Mouse (Mus musculus) midbrain, embryonic 13.5 days (tissue): ENCODE measurements around the gene Tacc2. TPM values are rescaled to one million over a fixed set of nuclear protein-coding genes. Genes with fewer than 3 reads are reported as not detected.

ENCODE experiments used
- ATAC-seq: fragments of 200-750 bp; cut with Nextera tagmentation; 2 replicates; pipeline ENCODE4 v1.8.0; 2017; ENCODE audit warnings: mild to moderate bottlenecking, moderate TSS enrichment, moderate library complexity
- H3K27ac ChIP-seq: fragments of 300-500 bp; sonication (generic); 2 replicates; pipeline ENCODE4 v1.5.1; 2015; ENCODE audit warnings: inconsistent platforms, mild to moderate bottlenecking, moderate library complexity
- H3K27me3 ChIP-seq: fragments of 300-500 bp; sonication (generic); 2 replicates; pipeline ENCODE4 v1.6.1; 2015; ENCODE audit warnings: mild to moderate bottlenecking, inconsistent platforms
- H3K36me3 ChIP-seq: fragments of 300-500 bp; sonication (generic); 2 replicates; pipeline ENCODE4 v1.6.1; 2015; ENCODE audit warnings: mild to moderate bottlenecking, inconsistent platforms
- H3K4me1 ChIP-seq: fragments of 300-500 bp; sonication (generic); replicated peaks from 2 replicates; pipeline ENCODE4 v1.6.1; 2015; ENCODE audit warnings: inconsistent platforms
- H3K4me2 ChIP-seq: fragments of 300-500 bp; sonication (generic); replicated peaks from 2 replicates; pipeline ENCODE4 v1.6.1; 2015; ENCODE audit warnings: moderate library complexity, mild to moderate bottlenecking, inconsistent platforms
- H3K4me3 ChIP-seq: fragments of 300-500 bp; sonication (generic); replicated peaks from 2 replicates; pipeline ENCODE4 v1.5.1; 2015; ENCODE audit warnings: mild to moderate bottlenecking, inconsistent platforms
- H3K9ac ChIP-seq: fragments of 300-500 bp; sonication (generic); replicated peaks from 2 replicates; pipeline ENCODE4 v1.6.1; 2015; ENCODE audit warnings: mild to moderate bottlenecking, inconsistent platforms
- H3K9me3 ChIP-seq: fragments of 300-500 bp; sonication (generic); 2 replicates; pipeline ENCODE4 v1.6.1; 2016; ENCODE audit warnings: mild to moderate bottlenecking, inconsistent platforms
- WGBS: fragments of 180-500 bp; shearing (Covaris S2); methylation state at CpG from one replicate; pipeline ENCODE4 v1.1.7; 2015; 5-methylcytosine and 5-hydroxymethylcytosine counted together
- polyA plus RNA-seq: library from polyadenylated mRNA; unstranded; fragments of >200 nt; fragmentation: Nextera tagmentation; extraction: Ambion mirVana; gene quantifications from 2 replicates; pipeline ENCODE4 v1.2.1, GENCODE M21; 2015

Gene Tacc2
- polyA plus RNA-seq, 1 experiment from 2014 or later, result 70.8 TPM

DNA sequence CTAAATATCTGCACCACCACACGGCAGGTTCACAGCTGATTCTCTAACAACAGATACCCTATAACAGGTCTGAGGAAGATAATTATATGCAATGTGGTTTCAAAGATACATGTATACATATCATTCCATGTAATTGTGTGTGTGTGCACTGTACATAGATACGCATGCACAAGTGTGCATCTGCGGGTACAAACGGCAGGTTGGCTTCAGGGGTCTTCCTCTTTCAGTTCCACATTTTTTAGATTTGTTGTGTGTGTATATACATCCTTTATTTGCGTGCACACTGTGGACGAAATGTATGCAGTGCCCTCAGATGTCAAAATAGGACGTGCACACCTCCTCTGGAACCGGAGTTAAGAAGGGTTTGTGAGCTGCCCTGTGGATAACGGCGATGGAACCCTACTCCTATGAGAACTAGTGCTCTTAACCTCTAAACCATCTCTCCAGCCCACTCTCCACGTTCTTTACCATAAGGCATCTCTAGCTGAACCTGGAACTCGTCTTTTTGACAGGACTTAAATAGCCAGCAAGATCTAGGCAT, 29.5 kb upstream of the Tacc2 start:
- ATAC-seq, result peak; percentile 7
- peaks cover 23% of the 10 kb centered on the region for H3K4me1 ChIP-seq
- peak overlapping the region; percentile 82; the same call in 1 of the 2 replicates for H3K4me2 ChIP-seq
- peak overlapping the region; percentile 86 for H3K4me3 ChIP-seq
- WGBS, result 85% methylated on average over 12 of the region's 12 CpGs
- peaks cover 18% of the 10 kb centered on the region for H3K36me3 ChIP-seq
- no peak overlapping the region for H3K9ac ChIP-seq
- H3K9me3 ChIP-seq, result no peaks in the 10 kb centered on the region
- H3K27me3 ChIP-seq, result no peaks in the 10 kb centered on the region
- H3K27ac ChIP-seq, result no peak overlapping the region

DNA sequence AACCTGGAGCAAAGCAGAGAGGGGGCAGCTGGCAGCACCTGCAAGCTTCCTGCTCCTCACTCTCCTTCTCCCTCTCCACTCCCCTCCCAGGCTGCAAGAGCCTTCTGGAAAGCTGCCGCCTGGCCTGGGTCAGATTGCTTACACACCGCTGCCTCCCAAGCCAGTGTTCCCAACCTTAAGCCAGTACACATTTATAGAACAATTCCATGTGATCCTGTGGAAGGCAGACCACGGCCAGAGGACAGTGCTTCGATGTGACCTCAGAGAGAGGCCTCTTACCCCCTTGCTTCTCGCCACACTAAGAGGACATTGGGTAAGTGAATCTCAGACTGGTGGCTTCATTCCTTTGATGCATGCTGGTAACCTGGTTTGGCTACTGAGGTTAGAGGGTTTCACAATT, 24.5 kb upstream of the Tacc2 start:
- Histone ChIP-seq H3K9me3 (no peaks in the 10 kb centered on the region), H3K9ac (0 out of 2 replicates have a peak overlapping the region, but pooled peaks have one; percentile 30), H3K4me3 (no peak overlapping the region), H3K27ac (no peak overlapping the region), H3K27me3 (0 out of 2 replicates have a peak, but pooled peaks cover 4% of the 10 kb centered on the region), H3K4me1 (peaks cover 9% of the 10 kb centered on the region), H3K4me2 (no peak overlapping the region), H3K36me3 (no peaks in the 10 kb centered on the region)
- 59% methylated on average over 5 of the region's 5 CpGs for WGBS
- no peak for ATAC-seq

DNA sequence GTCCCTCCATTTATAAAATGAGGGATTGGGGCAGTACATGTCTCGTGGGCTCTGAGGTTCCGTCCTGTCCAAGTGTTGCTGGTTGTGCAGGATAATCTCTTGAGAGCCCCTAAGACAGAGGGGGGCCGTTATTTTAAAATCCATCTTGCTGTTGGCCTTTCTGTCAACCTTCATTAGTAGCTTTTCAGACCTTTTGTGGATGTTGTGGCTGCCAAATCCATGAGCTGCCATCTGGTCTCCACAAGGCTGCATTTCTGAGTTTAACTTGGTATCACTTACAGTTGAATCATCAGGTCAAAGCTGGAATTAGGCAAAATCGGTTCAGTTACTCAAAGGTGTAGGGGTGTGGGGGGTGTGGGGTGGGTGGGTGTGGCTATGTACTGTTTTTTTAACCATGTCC, 23.9 kb upstream of the Tacc2 start:
- Histone ChIP-seq H3K27me3 (0 out of 2 replicates have a peak, but pooled peaks cover 4% of the 10 kb centered on the region), H3K4me1 (peaks cover 9% of the 10 kb centered on the region), H3K4me3 (no peak overlapping the region), H3K36me3 (no peaks in the 10 kb centered on the region), H3K9ac (no peak overlapping the region), H3K9me3 (no peaks in the 10 kb centered on the region), H3K4me2 (no peak overlapping the region), H3K27ac (no peak overlapping the region)
- WGBS, result 73% methylated on average over 4 of the region's 4 CpGs
- ATAC-seq, result no peak

DNA sequence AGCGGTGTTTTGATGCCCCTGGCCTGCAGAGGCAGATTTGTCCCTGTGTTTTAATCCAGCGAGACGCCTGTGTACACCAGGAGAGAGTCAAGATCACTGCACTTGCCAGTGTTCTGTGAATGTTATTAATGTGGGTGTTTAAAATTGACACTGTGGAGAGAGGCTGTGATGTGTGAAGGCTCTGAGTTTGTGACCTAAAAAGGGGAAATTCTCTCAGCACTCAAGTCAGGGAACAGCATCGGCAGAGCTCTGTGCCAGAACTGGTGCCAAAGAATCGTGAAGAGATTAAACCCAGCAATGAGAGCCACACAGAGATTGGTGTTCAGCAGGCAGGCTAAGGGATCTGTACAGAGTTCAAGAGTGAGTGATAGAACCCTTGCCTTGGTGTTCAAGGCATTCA, 21.6 kb upstream of the Tacc2 start:
- 0 out of 2 replicates have a peak, but pooled peaks cover 4% of the 10 kb centered on the region for H3K27me3 ChIP-seq
- H3K9ac ChIP-seq, result no peak overlapping the region
- no peak overlapping the region for H3K4me2 ChIP-seq
- H3K9me3 ChIP-seq, result no peaks in the 10 kb centered on the region
- H3K27ac ChIP-seq, result no peak overlapping the region
- no peaks in the 10 kb centered on the region for H3K36me3 ChIP-seq
- no peak for ATAC-seq
- peaks cover 9% of the 10 kb centered on the region for H3K4me1 ChIP-seq
- 44% methylated on average over 5 of the region's 5 CpGs for WGBS
- no peak overlapping the region for H3K4me3 ChIP-seq

DNA sequence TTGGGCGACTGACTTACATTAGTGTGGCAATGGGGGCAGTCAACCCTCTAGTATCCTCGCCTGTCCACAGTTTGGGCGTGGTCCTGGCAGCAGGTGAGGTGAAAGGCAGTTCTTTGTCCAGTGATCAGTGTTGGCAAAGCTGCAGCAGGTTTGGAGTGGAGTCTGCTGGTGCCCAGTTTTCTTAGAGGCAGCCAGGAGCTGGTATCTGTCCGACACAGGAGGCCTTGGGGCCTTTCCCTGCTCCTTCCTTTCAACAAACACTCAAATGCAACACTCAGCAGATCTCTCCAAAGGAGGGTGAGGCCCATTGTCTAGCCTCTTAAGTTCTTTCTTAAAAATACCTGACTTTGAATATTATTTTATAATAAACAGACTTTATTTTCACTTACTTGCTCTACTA, 18.6 kb upstream of the Tacc2 start:
- H3K4me1 ChIP-seq, result peaks cover 9% of the 10 kb centered on the region
- H3K9ac ChIP-seq, result no peak overlapping the region
- H3K4me3 ChIP-seq, result no peak overlapping the region
- H3K9me3 ChIP-seq, result no peaks in the 10 kb centered on the region
- 0 out of 2 replicates have a peak, but pooled peaks cover 4% of the 10 kb centered on the region for H3K27me3 ChIP-seq
- H3K27ac ChIP-seq, result no peak overlapping the region
- 80% methylated on average over 4 of the region's 4 CpGs for WGBS
- ATAC-seq, result no peak
- H3K36me3 ChIP-seq, result no peaks in the 10 kb centered on the region
- H3K4me2 ChIP-seq, result no peak overlapping the region

DNA sequence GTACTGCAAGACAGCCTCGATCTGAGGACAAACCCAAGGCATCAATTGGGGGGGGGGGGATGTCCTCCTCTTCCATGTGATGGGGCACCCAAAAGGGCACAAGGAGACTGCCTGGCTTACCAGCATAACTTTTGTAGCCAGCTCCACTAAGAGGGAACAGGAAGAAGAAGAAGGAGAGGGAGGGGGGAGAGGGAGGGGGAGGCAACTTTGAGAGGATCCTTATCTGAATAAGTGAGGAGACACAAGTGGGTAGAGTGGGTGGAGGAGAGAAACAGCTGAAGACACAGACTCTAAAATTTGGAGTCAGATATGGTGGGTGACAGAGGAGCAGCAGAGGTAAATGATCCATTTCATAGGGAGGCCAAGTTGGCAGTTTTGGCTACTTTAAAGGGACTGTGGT, 16.3 kb upstream of the Tacc2 start:
- Histone ChIP-seq H3K4me3 (no peak overlapping the region), H3K9me3 (no peaks in the 10 kb centered on the region), H3K4me1 (no peaks in the 10 kb centered on the region), H3K27ac (no peak overlapping the region), H3K4me2 (no peak overlapping the region), H3K9ac (no peak overlapping the region), H3K36me3 (no peaks in the 10 kb centered on the region), H3K27me3 (no peaks in the 10 kb centered on the region)
- no peak for ATAC-seq
- 70% methylated on average over 1 of the region's 1 CpGs for WGBS

DNA sequence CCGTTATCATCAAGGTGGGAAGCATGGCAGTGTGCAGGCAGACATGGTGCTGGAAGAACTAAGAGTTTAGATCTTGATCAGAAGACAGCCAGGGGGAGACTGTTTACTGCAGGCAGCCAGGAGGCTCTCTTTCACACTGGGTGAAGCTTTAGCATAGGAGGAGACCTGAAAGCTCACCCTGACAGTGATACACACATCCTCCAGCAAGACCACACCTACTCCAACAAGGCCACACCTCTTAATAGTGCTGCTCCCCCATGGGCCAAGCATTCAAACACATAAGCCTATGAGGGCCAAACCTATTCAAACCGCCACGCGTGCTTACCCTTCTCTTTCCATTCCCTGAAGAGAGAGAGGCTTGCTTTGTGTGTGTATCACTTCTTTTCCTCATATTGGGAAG, 14.0 kb upstream of the Tacc2 start:
- Histone ChIP-seq H3K27ac (no peak overlapping the region), H3K4me3 (no peak overlapping the region), H3K27me3 (no peaks in the 10 kb centered on the region), H3K9ac (no peak overlapping the region), H3K4me2 (no peak overlapping the region), H3K9me3 (no peaks in the 10 kb centered on the region), H3K36me3 (no peaks in the 10 kb centered on the region), H3K4me1 (no peaks in the 10 kb centered on the region)
- no peak for ATAC-seq
- 89% methylated on average over 4 of the region's 4 CpGs for WGBS

DNA sequence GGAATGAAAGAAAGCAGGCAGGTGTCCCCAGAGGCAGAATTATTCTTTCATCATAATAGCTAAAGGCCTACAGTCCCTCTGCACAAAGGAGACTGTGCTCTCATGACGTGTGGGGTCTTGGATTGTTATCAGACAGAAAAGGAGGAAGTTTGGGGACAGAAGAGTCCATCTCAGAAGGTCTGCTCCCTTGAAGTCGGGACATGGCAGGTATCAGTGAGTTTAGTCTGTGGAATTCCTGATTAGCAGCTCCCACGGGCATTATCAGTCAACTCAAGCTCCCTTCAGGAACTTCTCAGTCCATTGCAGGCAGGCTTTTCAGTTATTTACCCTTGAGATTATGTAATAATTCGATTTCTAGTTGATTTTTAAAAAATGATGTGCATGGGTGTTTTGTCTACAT, 13.4 kb upstream of the Tacc2 start:
- no peak overlapping the region for H3K4me2 ChIP-seq
- no peak overlapping the region for H3K4me3 ChIP-seq
- no peak overlapping the region for H3K9ac ChIP-seq
- no peak overlapping the region for H3K27ac ChIP-seq
- H3K27me3 ChIP-seq, result no peaks in the 10 kb centered on the region
- WGBS, result 68% methylated on average over 4 of the region's 4 CpGs
- H3K9me3 ChIP-seq, result no peaks in the 10 kb centered on the region
- no peaks in the 10 kb centered on the region for H3K4me1 ChIP-seq
- no peaks in the 10 kb centered on the region for H3K36me3 ChIP-seq
- ATAC-seq, result no peak

DNA sequence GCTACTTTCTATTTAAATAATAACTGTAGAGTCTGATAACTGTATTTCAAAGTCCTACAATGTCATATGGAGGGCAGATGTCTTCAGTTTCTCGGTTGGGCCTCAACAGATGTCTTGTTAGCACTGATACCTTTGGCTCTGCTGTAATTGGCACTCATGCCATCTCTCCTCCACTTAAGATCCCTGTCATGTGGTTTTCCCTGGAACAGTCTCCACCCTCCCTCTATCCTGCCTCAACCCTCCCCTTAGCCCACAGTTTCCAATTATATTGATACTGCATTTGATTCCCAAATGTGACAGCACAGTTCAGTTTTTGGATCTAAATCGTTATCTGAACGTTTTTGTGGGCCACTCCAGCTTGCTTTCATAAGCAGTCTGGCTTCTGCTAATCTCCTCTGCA, 12.6 kb upstream of the Tacc2 start:
- H3K4me2 ChIP-seq, result no peak overlapping the region
- H3K27me3 ChIP-seq, result no peaks in the 10 kb centered on the region
- H3K27ac ChIP-seq, result no peak overlapping the region
- no peak overlapping the region for H3K4me3 ChIP-seq
- no peaks in the 10 kb centered on the region for H3K4me1 ChIP-seq
- ATAC-seq, result no peak
- no peak overlapping the region for H3K9ac ChIP-seq
- no peaks in the 10 kb centered on the region for H3K36me3 ChIP-seq
- no peaks in the 10 kb centered on the region for H3K9me3 ChIP-seq
- 75% methylated on average over 3 of the region's 3 CpGs for WGBS

DNA sequence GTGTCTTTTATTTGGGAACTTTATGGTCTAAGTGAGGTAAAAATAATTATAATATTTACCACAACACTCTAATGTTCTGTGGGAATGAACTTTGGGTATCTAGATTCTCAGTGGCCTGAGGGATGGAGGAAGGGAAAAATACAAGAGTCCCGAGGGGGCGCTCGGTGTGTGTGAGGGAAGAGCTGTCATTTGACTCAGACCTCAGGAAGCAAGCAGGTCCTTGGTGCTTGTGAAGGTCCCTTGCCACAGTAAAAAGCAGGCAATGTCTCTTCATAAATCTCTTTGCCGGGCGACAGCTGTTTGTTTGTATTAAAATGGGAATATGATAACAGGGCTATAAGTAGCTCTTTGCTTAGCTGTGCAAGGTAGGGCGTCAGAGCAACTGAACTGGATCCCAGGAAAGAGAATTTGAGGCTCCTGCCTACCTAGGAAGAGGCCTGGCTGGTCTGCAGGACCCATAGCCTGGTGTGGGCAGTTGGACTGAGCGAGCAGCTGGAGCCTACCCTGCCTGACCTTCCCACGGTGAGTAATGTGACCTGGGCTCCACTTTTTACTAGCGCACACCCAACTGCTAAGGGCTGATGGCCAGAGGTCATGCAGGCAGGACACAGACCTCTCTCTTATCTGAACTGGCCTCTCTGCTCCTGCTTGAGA, 8.3 kb upstream of the Tacc2 start:
- Histone ChIP-seq H3K4me1 (no peaks in the 10 kb centered on the region), H3K27me3 (no peaks in the 10 kb centered on the region), H3K4me3 (no peak overlapping the region), H3K9me3 (no peaks in the 10 kb centered on the region), H3K9ac (no peak overlapping the region), H3K4me2 (no peak overlapping the region), H3K27ac (no peak overlapping the region), H3K36me3 (no peaks in the 10 kb centered on the region)
- 85% methylated on average over 9 of the region's 9 CpGs for WGBS
- no peak for ATAC-seq

DNA sequence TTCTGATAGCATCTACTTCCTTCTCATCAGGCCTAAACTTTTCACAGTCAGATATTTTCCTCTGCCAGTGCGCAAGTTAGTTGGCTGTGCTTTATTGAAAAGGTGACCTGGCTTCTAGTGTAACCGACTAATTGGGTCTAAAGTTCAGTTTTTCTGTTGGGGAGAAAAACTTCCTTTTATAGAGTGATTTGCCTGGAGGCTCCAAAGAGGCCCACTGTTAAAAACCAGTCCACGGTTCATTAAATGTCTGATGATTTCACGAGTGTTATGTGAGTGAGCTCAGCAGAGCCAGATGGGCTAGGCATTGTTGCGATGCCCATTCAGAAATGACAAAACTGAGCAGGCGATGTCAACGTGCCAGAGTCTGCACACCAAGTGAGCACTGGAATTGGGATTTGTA, 6.8 kb upstream of the Tacc2 start:
- 50% methylated on average over 7 of the region's 7 CpGs for WGBS

DNA sequence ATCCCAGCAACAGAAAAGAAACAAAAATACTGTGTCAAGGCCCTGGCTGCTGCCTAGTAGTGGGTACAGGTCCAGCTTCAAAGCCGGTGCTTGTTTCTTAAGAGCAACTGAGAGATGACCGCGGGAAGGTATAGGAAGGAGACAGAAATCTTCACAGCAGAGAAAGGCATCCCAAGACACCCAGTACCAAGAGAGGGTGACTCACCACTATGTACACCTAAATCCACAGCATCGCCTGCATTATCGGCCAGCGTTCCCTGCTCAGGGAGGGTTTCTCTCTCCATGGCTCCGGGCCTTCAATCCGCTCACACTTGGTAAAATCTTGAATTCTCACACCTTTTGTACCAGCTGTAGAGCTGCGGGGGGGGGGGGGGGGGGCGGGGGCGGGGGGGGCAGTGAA, 4.4 kb upstream of the Tacc2 start, which contains the start of gene Nsmce4a:
Gene Nsmce4a, minus strand, starts transcription at position 298 of the 400 bp plus-strand sequence.
- Histone ChIP-seq H3K27ac (no peak within 1 kb of the TSS), H3K9me3 (no peaks in the 10 kb centered on the region), H3K4me3 (no peak within 1 kb of the TSS), H3K4me2 (no peak within 1 kb of the TSS), H3K27me3 (no peaks in the 10 kb centered on the region; the same call in 1 of the 2 replicates), H3K9ac (no peak within 1 kb of the TSS), H3K4me1 (peaks cover 6% of the 10 kb centered on the region), H3K36me3 (no peaks in the 10 kb centered on the region)
- no peak for ATAC-seq
- WGBS, result 81% methylated on average over 10 of the region's 11 CpGs

More for the DNA sequence above, 6.8 kb upstream of the Tacc2 start:
- Histone ChIP-seq H3K4me2 (no peak overlapping the region), H3K27ac (no peak overlapping the region), H3K9me3 (no peaks in the 10 kb centered on the region), H3K9ac (no peak overlapping the region), H3K36me3 (no peaks in the 10 kb centered on the region), H3K4me3 (no peak overlapping the region), H3K4me1 (peaks cover 6% of the 10 kb centered on the region), H3K27me3 (no peaks in the 10 kb centered on the region)
- ATAC-seq, result no peak

DNA sequence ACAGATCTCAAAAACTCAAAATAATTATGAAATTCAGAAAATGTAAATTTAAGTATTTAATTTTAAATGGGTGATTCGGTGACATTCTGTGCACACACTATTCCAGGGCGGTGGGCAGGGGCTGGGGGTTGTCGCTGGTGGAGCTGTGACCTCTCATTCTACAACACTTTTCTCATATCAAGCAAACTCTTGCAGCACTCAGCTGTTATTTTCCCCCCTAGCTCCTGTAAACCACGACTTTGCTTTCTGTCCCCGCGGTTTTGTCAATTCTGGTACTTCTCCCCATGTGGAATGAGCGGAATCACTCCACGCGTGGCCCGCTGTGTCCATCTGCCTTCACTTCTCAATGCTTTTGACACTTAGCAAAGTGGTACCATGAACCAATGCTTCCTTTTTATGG, 3.5 kb upstream of the Tacc2 start:
- Histone ChIP-seq H3K36me3 (no peaks in the 10 kb centered on the region), H3K9me3 (no peaks in the 10 kb centered on the region), H3K4me3 (no peak overlapping the region), H3K4me1 (peaks cover 6% of the 10 kb centered on the region), H3K27me3 (no peaks in the 10 kb centered on the region; the same call in 1 of the 2 replicates), H3K9ac (no peak overlapping the region), H3K4me2 (no peak overlapping the region), H3K27ac (no peak overlapping the region)
- WGBS, result 94% methylated on average over 10 of the region's 10 CpGs
- ATAC-seq, result no peak
